Mouse (Mus musculus): ENCODE data around the gene Tnfrsf1a.

GRCm38 (mm10) chr6:125350231-125350994, 1.3 kb downstream of the Tnfrsf1a start:
- TF ChIP-seq CTCF (IDR thresholded peaks at IDR 0.05; ENCODE audit: borderline replicate concordance, insufficient read depth, low read depth, low read length) (no peak), POLR2A (IDR thresholded peaks at IDR 0.05; ENCODE audit: borderline replicate concordance, insufficient read depth, low read length) (no peak)
